Mouse (Mus musculus): Measurements from ENCODE around the gene Olfr463.

- TF ChIP-seq CTCF (IDR thresholded peaks at IDR 0.05) = no peak
- no peak for TF ChIP-seq EP300 (IDR thresholded peaks at IDR 0.05)
These were observed 18.8 kb upstream of the Olfr463 start for GRCm38 (mm10) chr11:87916005-87916404.
